Mouse (Mus musculus): ENCODE measurements around the gene Sema4c.

DNA sequence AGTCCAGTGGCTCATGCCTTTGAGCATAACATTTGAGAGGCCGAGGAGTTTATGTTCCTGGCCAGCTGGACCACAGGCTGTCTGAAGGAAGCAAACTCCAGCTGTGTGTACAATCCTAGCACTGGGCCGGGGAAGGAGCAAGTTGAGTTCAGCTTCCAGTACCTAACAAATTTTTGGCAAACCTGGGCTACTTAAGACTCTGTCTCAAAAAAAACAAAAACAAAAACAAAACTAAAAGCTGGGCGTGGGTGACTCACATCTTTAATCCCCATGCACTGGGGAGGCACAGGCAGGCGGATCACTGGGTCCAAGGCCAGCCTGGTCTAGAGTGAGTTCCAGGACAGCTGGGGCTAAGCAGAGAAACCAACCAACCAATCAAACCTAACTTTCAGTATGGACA lies 10.6 kb upstream of the Sema4c start:
- TF ChIP-seq ZNF384 (IDR thresholded peaks at IDR 0.05; ENCODE audit: low read depth, low read length): no peak
- no peak for TF ChIP-seq ZC3H11A (IDR thresholded peaks at IDR 0.05; ENCODE audit: borderline replicate concordance, low read depth, low read length)
- TF ChIP-seq MAFK (IDR thresholded peaks at IDR 0.05; ENCODE audit: insufficient read depth, low read depth, low read length): no peak
